Mouse (Mus musculus) urinary bladder, adult 18-20 months (tissue): ENCODE measurements around the gene Cenpu.
"Not testable (repeated sequence)": the region's sequence is repeated elsewhere in the genome, so short reads cannot be mapped to it uniquely, and the experiment has no call there.

Experiments used
- DNase-seq, 2 experiments: peaks; one replicate each; pipeline ENCODE4 v3.0.0; 2022; ENCODE audit warnings: low spot score in 2 of 2, mixed read lengths in 2 of 2

Cenpu gene

GRCm38 (mm10) chr8:46550058-46550457 lies 1.8 kb upstream of the Cenpu start:
- no peak for DNase-seq

- DNase-seq: no peak
These were observed 799 bp upstream of the Cenpu start for GRCm38 (mm10) chr8:46551029-46551428.

DNA sequence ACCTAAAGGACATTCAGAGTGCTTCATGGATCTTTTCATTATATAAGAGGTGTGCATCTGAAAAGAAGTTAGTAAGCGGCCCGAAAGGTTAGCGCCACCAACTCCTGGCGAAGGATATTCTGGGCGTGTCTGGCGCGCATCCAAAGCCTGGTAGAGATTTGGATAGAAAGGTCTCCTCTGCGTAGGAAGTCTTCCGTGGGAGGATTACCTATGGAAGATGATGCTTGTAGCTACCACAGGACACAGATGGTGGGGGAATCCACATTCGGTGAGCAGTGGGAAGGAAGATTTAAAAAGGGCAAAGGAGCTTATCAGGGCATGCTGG lies 575 bp downstream of the Cenpu start:
- DNase-seq: no peak

DNA sequence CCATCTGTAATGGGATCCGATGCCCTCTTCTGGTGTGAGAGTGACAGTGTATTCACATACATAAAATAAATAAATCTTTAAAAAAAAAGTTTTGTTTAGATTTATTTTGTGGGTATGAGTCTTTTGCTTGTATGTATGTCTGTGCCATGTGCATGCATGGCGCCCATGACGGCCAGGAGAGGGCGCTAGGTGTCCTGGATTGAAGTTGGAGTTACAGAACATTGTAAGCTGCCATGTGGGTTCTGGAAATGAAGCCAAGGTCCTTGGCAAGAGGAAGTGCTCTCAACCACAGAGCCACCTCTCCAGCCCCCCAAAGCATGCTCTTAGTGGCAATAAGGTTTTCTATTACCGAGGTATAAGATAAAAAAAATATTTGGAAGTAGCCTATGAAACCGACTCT lies 7.6 kb downstream of the Cenpu start:
- DNase-seq: no peak

- DNase-seq: no peak
These were observed 10.5 kb downstream of the Cenpu start for GRCm38 (mm10) chr8:46562333-46562732.

DNA sequence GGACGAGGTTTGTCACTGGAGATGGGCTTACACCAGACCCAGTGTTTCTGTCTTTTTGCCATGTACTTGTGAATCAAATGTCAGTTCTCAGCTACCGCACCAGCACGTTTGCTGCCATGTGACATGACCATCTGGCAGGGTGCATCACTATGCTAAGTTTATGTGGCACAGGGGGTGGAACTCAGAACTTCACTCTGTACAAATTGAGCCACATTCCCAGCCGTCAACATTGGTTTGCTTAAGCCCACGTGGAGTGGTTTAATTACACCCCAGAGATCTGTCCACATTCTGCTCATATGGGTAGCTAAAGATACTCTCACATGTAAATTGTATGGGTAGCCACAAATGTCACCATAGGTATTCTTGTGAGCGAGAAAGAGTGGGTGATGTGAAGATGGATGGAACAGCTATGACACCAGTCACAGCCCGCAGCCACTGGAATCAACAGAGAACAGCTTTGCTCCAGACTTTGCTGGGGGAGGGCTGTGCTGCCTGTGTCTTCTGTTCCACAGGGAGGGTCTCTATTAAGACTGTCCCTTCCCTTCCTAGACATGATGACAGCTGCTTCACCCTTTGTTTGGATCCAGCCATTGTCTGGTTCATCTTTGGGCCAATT lies 15.2 kb downstream of the Cenpu start:
- DNase-seq: no peak

GRCm38 (mm10) chr8:46567946-46568345 lies 16.1 kb downstream of the Cenpu start:
- DNase-seq: no peak

- no peak for DNase-seq
These were observed 17.1 kb downstream of the Cenpu start for GRCm38 (mm10) chr8:46568942-46569341.

DNA sequence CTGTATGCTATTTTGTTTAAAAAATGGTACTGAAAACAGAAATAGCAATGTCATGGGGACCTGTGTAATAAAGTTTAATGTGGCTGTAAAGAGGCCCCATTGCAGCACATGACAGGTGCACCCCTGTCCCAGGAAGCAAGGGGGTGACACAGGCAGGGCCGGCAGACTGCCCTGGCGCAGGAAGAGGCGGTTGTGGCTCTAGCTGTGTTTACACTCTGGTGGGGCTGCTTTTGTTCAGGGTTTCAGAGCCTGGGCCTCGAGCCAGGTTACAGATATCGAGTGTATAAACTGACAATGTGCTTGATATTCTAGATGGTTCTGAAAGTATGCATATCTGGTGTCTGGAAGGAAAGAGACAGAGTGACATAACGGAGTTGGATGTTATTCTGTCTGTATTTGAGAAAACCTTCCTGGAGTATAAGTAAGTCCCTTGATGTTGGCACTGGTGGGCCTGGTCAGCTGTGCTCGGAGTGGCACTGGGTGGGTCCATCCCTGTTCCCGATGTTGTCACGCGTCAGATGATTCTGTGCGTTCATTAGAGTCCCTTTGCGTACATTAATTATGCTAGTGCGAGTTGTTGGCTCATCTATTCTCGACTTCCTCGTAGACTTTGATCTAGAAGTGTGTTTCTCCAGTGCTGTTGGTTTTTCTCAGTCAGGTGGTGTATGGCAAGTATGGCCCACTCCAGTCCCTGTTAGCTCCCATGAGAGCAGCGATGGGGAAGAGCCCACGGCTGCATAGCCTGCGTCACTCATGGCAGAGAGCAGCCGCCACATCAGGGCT lies 18.0 kb downstream of the Cenpu start:
- DNase-seq: no peak

DNA sequence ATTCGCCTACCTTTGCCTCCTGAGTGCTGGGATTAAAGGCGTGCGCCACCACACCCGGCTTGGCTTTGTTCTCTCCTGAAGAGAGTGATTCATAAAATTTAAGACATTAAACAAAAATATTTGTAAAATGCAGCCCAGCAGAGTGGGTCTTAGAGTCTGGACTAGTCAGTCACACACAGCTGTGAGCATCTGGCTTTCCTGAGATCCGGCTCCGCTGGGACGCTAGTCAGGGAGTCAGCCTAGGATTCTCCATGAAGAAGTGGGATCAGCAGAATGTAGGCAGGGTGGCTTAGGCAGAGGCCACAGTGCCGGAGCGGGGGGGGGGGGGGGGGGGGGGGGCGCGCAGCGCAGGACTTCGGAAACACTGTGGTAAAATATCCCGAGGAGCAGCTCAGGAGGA lies 18.8 kb downstream of the Cenpu start:
- DNase-seq: no peak

- no peak for DNase-seq
These were observed 21.6 kb downstream of the Cenpu start for GRCm38 (mm10) chr8:46573446-46573845.

DNA sequence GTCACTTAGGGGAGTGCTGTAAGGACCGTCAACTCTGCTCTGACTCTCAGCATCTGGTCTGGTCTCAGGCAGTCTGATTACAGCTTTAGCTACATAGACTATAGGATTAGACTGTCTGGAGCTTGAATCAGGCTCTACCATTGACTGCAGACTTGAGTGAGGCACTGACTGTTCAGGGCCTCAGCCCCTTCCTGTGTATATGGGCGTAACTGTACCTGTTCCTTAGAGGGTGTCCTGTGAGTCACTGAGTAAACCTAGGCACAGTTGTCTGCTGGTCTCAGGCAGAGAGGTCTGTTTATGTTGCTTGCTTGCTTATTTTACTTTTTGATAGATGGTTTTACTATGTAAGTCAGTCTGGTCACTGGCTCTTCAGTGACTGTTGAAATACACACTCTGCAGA lies 22.1 kb downstream of the Cenpu start:
- no peak for DNase-seq

GRCm38 (mm10) chr8:46578794-46579193 lies 27.0 kb downstream of the Cenpu start:
- DNase-seq: no peak

- DNase-seq: not testable (repeated sequence)
These were observed 32.5 kb downstream of the Cenpu start for GRCm38 (mm10) chr8:46584328-46584727.

DNA sequence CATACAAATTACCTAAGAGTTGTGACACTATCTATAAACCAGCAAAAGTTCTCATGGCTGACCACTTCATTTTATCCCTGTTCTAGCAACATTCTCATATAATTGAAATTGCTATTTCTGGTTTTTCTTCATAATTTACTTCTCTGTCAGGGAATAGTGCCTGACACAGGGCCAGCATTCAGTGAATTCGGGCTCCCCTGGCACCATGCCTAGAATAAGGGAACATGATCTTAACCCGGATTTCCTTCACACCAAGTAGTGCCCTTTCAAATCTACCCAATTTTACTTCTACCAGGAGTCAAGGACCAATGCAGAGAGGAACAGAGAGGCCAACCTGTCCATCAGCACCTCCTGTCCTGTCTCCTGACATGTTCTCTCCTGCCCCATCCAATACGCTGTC lies 33.7 kb downstream of the Cenpu start:
- no peak for DNase-seq

DNA sequence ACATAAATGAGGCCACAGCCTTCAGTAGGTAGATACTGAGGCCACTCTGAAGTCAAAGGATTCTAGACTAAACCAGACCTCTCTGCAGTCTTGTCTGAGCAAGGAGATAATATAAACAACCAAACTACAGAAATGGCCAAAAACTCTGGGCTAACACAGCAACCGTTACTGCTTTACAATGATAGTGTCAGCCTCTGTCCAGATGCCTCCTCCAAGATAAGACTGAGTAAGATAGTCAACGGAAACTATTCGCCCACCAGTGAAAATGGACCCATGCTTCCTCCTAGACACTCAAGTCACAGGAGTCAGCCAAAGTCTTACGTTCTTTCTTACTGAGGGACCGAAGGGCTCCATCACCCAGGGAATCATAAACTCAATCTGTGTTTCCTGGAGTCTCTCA lies 36.1 kb downstream of the Cenpu start:
- DNase-seq: no peak

DNA sequence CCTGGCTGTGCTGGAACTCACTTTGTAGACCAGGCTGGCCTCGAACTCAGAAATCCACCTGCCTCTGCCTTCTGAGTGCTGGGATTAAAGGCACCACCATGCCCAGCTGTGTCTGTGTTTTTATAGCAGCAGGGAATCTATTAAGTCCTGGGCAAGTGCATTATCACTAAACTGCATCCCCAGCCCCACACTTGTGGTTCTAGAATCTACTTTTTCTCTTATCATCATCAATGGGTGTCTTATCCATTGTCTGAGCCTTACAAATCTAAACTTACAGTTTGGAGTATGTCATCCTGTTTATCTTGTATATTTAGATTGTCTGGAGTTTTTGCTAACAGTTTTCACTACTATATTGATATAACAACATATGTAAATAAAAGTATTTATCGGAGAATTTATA lies 36.8 kb downstream of the Cenpu start:
- no peak for DNase-seq

- no peak for DNase-seq
These were observed 41.2 kb downstream of the Cenpu start for GRCm38 (mm10) chr8:46593067-46593466.

DNA sequence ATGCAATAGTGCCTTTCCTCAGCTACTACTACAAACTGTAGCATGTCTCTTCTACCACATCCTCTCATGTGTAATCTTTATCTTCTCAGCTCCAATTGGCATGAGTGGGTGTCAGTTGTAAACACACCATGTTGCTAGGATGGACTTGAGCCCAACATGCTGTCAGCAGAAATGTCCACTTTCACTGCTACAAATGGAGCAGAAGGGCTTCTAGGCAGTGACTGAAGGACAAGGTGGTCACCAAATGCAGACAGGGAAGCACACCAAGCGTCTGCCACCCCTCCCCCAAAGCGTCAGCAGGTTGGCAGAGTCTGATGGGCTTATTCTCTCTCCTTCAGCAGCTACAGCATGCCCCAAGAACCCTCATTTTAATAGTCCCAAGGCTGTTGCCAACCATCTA lies 41.9 kb downstream of the Cenpu start:
- DNase-seq: no peak

DNA sequence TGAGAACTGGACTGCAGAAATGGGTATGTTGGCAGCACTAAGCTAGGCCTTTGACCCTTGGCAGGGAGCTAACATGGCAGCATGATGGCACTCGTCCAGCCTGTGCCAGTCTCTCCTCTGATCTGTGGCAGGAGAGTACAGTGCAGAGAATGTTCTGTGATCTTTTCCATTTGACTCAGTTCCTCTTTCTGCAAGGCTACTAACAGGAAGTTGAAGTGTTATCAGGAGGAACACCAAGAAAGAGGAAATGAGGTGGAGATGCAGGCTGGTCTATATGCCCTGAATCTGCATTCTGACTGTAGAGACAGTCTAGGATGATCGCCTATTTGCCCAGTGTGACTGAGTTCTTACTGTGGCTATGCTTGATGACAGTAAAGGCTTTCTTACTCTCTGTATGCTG lies 43.8 kb downstream of the Cenpu start:
- no peak for DNase-seq

DNA sequence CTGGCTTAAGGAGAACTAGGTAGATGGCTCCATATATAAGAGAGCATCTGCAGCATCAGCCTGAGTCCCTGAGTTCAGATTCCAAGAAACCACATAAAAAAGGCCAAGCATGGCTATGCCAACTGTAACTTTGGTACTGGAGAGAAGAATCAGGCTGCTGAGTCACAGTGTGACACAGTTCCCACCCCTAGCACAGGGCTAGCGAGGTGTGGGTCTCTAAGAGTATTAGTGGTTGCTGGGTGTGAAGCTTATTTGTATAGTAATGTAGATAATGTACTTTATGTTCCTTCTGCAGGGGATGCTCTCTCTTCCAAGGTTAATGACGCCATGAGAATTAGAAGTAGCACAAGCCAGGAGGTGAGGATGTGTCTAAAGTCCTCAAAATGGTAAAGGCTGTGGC lies 44.7 kb downstream of the Cenpu start:
- DNase-seq: no peak

DNA sequence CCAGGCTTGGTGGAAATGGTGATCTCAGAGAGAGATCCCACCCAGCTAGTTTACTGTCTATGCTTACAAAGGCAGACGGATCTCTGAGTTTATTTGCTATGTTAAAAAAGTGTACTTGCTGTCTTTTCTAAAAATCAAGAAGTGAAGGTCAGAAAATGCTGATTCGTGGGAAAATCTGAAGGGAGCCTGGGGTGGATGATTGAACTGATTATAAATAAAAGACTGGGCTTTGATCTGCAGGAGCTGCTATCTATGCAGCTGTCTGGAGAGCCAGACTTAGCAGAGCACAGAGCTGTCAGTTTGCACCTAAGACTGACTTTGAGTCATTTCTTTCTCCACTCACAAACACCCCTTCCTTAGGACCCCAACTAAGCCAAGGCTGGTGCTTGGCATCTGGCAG lies 45.6 kb downstream of the Cenpu start:
- no peak for DNase-seq

- no peak for DNase-seq
These were observed 46.3 kb downstream of the Cenpu start for GRCm38 (mm10) chr8:46598114-46598513.

GRCm38 (mm10) chr8:46598753-46599152 lies 46.9 kb downstream of the Cenpu start:
- no peak for DNase-seq
